Mouse (Mus musculus): Measurements from ENCODE around the gene Ubqln1. TPM values are rescaled to one million over a fixed set of nuclear protein-coding genes. Genes with fewer than 3 reads are reported as not detected.

Gene Ubqln1
- total and polyA plus RNA-seq, 3 experiments = 68.6 to 146 TPM; not detected in 1

- Histone ChIP-seq H3K27me3 (ENCODE audit: control insufficient read depth in 1 of 2, insufficient read depth in 2 of 2, low read length in 2 of 2) (no peaks in the 10 kb centered on the region), H3K4me3 (ENCODE audit: control insufficient read depth in 1 of 2, insufficient read depth in 1 of 2, low read depth in 2 of 2, low read length in 2 of 2) (no peak overlapping the region), H3K9ac (ENCODE audit: control insufficient read depth, low read depth, low read length, poor library complexity, severe bottlenecking) (no peak overlapping the region), H3K79me2 (ENCODE audit: control insufficient read depth, insufficient read depth, low read length, poor library complexity) (peaks cover 17% of the 10 kb centered on the region), H3K27ac (ENCODE audit: control insufficient read depth, low read depth, low read length) (no peak overlapping the region), H3K36me3 (ENCODE audit: control insufficient read depth in 1 of 2, insufficient read depth in 2 of 2, low read length in 2 of 2) (peaks cover 0 to 32% of the 10 kb centered on the region in 2 experiments; a peak in 3 of 4 replicates), H3K9me3 (replicated peaks; ENCODE audit: insufficient read depth, low read length) (no peaks in the 10 kb centered on the region), H3K4me1 (ENCODE audit: control insufficient read depth in 1 of 2, insufficient read depth in 2 of 2, low read length in 2 of 2) (no peaks in the 10 kb centered on the region)
- TF ChIP-seq RAD21 (IDR thresholded peaks at IDR 0.05; ENCODE audit: low read depth, low read length) (no peak), SIN3A (IDR thresholded peaks at IDR 0.05; ENCODE audit: low read length) (no peak), NRF1 (IDR thresholded peaks at IDR 0.05; ENCODE audit: insufficient read depth, low read depth, low read length, poor library complexity, severe bottlenecking) (no peak), ZNF384 (IDR thresholded peaks at IDR 0.05; ENCODE audit: low read depth, low read length) (no peak), EP300 (IDR thresholded peaks at IDR 0.05; ENCODE audit: low read depth in 1 of 2, low read length in 2 of 2) (no peak), MXI1 (IDR thresholded peaks at IDR 0.05; ENCODE audit: low read depth, low read length) (no peak), TBP (IDR thresholded peaks at IDR 0.05; ENCODE audit: low read depth, low read length) (no peak), JUND (IDR thresholded peaks at IDR 0.05; ENCODE audit: low read depth, low read length) (no peak), USF2 (IDR thresholded peaks at IDR 0.05; ENCODE audit: borderline replicate concordance in 1 of 2, insufficient read depth in 1 of 2, low read depth in 1 of 2, low read length in 2 of 2) (no peak), NELFE (IDR thresholded peaks at IDR 0.05; ENCODE audit: low read depth, low read length) (no peak), ZMIZ1 (IDR thresholded peaks at IDR 0.05; ENCODE audit: low read depth, low read length) (no peak), MAX (IDR thresholded peaks at IDR 0.05; ENCODE audit: low read length) (no peak), BHLHE40 (IDR thresholded peaks at IDR 0.05; ENCODE audit: borderline replicate concordance, low read depth, low read length) (no peak), CHD2 (IDR thresholded peaks at IDR 0.05; ENCODE audit: low read length) (no peak), CHD1 (IDR thresholded peaks at IDR 0.05; ENCODE audit: low read depth, low read length) (no peak), POLR2A (IDR thresholded peaks at IDR 0.05; ENCODE audit: control insufficient read depth in 1 of 2, insufficient read depth in 1 of 2, low read depth in 1 of 2, low read length in 2 of 2, poor library complexity in 1 of 2) (no peak), RCOR1 (IDR thresholded peaks at IDR 0.05; ENCODE audit: low read depth, low read length) (no peak)
- no peak for DNase-seq (ENCODE audit: low read depth, low spot score)
These were observed 20.5 kb downstream of the Ubqln1 start for GRCm38 (mm10) chr13:58194908-58195307.

- DNase-seq (ENCODE audit: low read depth, low spot score) = no peak
- Histone ChIP-seq H3K79me2 (ENCODE audit: control insufficient read depth, insufficient read depth, low read length, poor library complexity) (peaks cover 5% of the 10 kb centered on the region; the same call in 1 of the 2 replicates), H3K4me1 (ENCODE audit: control insufficient read depth in 1 of 2, insufficient read depth in 2 of 2, low read length in 2 of 2) (no peaks in the 10 kb centered on the region), H3K36me3 (ENCODE audit: control insufficient read depth in 1 of 2, insufficient read depth in 2 of 2, low read length in 2 of 2) (peaks cover 0 to 31% of the 10 kb centered on the region in 2 experiments; a peak in 3 of 4 replicates), H3K9me3 (replicated peaks; ENCODE audit: insufficient read depth, low read length) (no peaks in the 10 kb centered on the region), H3K27ac (ENCODE audit: control insufficient read depth, low read depth, low read length) (no peak overlapping the region), H3K4me3 (ENCODE audit: control insufficient read depth in 1 of 2, insufficient read depth in 1 of 2, low read depth in 2 of 2, low read length in 2 of 2) (no peak overlapping the region), H3K27me3 (ENCODE audit: control insufficient read depth in 1 of 2, insufficient read depth in 2 of 2, low read length in 2 of 2) (no peaks in the 10 kb centered on the region), H3K9ac (ENCODE audit: control insufficient read depth, low read depth, low read length, poor library complexity, severe bottlenecking) (no peak overlapping the region)
- no peak for TF ChIP-seq CHD1 (IDR thresholded peaks at IDR 0.05; ENCODE audit: low read depth, low read length)
- TF ChIP-seq NELFE (IDR thresholded peaks at IDR 0.05; ENCODE audit: low read depth, low read length) = no peak
- TF ChIP-seq POLR2AphosphoS2 (IDR thresholded peaks at IDR 0.05; ENCODE audit: low read length) = no peak
- no peak for TF ChIP-seq MAZ (IDR thresholded peaks at IDR 0.05; ENCODE audit: low read depth, low read length)
- TF ChIP-seq ELF1 (IDR thresholded peaks at IDR 0.05; ENCODE audit: low read depth, low read length) = no peak
- TF ChIP-seq POLR2AphosphoS5 (IDR thresholded peaks at IDR 0.05; ENCODE audit: borderline replicate concordance, low read depth, low read length) = no peak
- no peak for TF ChIP-seq TAL1 (IDR thresholded peaks at IDR 0.05; ENCODE audit: low read length)
- TF ChIP-seq BHLHE40 (IDR thresholded peaks at IDR 0.05; ENCODE audit: borderline replicate concordance, low read depth, low read length) = no peak
- TF ChIP-seq ETS1 (IDR thresholded peaks at IDR 0.05; ENCODE audit: low read depth, low read length) = no peak
- no peak for TF ChIP-seq RCOR1 (IDR thresholded peaks at IDR 0.05; ENCODE audit: low read depth, low read length)
- no peak for TF ChIP-seq E2F4 (IDR thresholded peaks at IDR 0.05; ENCODE audit: borderline replicate concordance, low read depth, low read length)
- TF ChIP-seq HCFC1 (IDR thresholded peaks at IDR 0.05; ENCODE audit: low read depth, low read length) = no peak
- TF ChIP-seq MXI1 (IDR thresholded peaks at IDR 0.05; ENCODE audit: low read depth, low read length) = no peak
- no peak for TF ChIP-seq USF2 (IDR thresholded peaks at IDR 0.05; ENCODE audit: borderline replicate concordance in 1 of 2, insufficient read depth in 1 of 2, low read depth in 1 of 2, low read length in 2 of 2)
- TF ChIP-seq RAD21 (IDR thresholded peaks at IDR 0.05; ENCODE audit: low read depth, low read length) = no peak
- TF ChIP-seq MEF2A (IDR thresholded peaks at IDR 0.05; ENCODE audit: extremely low read depth, insufficient replicate concordance, low read depth, low read length, poor library complexity, severe bottlenecking) = no peak
These were observed 22.2 kb downstream of the Ubqln1 start for GRCm38 (mm10) chr13:58193221-58193620.
